Mouse (Mus musculus): ENCODE results near the gene Gm3591. TPM values are rescaled to one million over a fixed set of nuclear protein-coding genes. Genes with fewer than 3 reads are reported as not detected.
"Not testable (repeated sequence)": the region's sequence is repeated elsewhere in the genome, so short reads cannot be mapped to it uniquely, and the experiment has no call there.

Gm3591 gene
- 6.4 and 7.2 TPM in 2 replicates for polyA plus RNA-seq (2012; rRNA removed)

DNA sequence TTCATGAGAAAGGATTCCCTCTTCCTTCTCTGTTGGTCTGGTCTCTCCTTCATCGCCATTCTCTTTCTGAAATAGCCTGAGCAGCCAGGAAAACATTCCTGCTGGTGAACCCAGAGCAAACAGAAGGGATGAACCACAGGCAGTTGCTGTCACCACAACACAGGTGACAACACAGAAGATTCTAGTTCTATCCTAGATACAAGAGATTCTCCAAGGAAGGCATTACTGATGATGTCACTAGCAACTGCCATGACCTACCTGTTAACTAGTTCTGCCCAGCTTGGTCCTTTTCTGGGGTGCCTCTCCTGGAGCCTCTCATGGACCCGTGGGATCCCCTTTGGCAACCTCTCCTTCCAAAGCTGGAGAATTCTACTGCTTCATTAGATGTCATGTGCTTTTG lies at the start of gene Gm3591:
Gene Gm3591, minus strand, starts transcription at position 101 of the 400 bp plus-strand sequence.
- not testable (repeated sequence) for H3K27me3 ChIP-seq (ENCODE audit: control insufficient read depth, insufficient read depth, low read length); H3K4me3 ChIP-seq (ENCODE audit: control insufficient read depth, low read depth, low read length); H3K4me1 ChIP-seq (ENCODE audit: control insufficient read depth, insufficient read depth, low read length); H3K36me3 ChIP-seq (ENCODE audit: control insufficient read depth, insufficient read depth, low read length); H3K27ac ChIP-seq (ENCODE audit: control insufficient read depth, insufficient read depth, low read depth, low read length)

DNA sequence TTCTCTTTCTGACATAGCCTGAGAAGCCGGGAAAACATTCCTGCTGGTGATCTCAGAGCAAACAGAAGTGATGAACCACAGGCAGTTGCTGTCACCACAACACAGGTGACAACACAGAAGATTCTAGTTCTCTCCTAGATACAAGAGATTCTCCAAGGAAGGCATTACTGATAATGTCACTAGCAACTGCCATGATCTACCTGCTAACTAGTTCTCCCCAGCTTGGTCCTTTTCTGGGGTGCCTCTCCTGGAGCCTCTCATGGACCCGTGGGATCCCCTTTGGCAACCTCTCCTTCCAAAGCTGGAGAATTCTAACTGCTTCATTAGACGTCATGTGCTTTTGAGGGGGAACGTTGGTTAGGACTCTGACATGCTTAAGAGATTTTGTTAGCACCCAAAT lies 32.2 kb upstream of the Gm3591 start, which contains the start of gene Gm3594:
Gene Gm3594, minus strand, starts transcription at position 101 of the 400 bp plus-strand sequence.
- H3K27ac ChIP-seq (ENCODE audit: control insufficient read depth, insufficient read depth, low read depth, low read length); H3K36me3 ChIP-seq (ENCODE audit: control insufficient read depth, insufficient read depth, low read length); H3K27me3 ChIP-seq (ENCODE audit: control insufficient read depth, insufficient read depth, low read length); H3K4me1 ChIP-seq (ENCODE audit: control insufficient read depth, insufficient read depth, low read length); H3K4me3 ChIP-seq (ENCODE audit: control insufficient read depth, low read depth, low read length): not testable (repeated sequence)

DNA sequence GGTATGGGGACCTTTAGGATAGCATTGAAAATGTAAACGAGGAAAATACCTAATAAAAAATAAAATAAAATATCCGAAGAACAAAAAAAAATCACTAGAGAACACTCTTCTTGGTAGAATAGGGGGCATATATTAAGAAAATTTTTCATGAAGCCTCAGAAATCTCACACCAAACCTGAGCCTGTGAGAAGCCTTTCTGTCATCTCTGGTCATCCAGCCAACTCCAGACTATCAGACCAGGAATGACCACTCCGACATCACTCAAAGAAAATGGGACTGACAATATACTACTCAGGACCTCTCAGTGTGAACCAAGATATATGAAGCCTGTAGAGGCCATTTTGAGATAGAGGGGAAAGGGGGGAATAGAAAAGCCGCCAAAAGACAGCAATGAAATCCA lies 28.5 kb upstream of the Gm3591 start:
- not testable (repeated sequence) for H3K4me1 ChIP-seq (ENCODE audit: control insufficient read depth, insufficient read depth, low read length); H3K36me3 ChIP-seq (ENCODE audit: control insufficient read depth, insufficient read depth, low read length); H3K27me3 ChIP-seq (ENCODE audit: control insufficient read depth, insufficient read depth, low read length); H3K4me3 ChIP-seq (ENCODE audit: control insufficient read depth, low read depth, low read length); H3K27ac ChIP-seq (ENCODE audit: control insufficient read depth, insufficient read depth, low read depth, low read length)

DNA sequence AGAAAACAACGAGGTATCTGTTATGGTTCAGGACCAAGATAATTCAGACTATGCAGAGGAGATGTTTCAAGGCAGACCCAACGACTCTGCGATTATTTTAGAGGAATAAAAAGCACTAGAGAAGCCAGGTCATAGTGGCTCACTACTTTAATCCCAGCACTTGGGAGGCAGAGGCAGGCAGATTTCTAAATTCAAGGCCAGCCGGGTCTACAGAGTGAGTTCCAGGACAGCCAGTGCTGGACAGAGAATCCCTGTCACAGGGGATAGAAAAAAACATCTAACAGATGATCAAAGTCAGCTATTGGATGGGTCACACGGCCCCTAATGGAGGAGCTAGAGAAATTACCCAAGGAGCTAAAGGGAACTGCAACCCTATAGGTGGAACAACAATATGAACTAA lies 27.9 kb upstream of the Gm3591 start:
- H3K4me1 ChIP-seq (ENCODE audit: control insufficient read depth, insufficient read depth, low read length); H3K4me3 ChIP-seq (ENCODE audit: control insufficient read depth, low read depth, low read length); H3K27me3 ChIP-seq (ENCODE audit: control insufficient read depth, insufficient read depth, low read length); H3K36me3 ChIP-seq (ENCODE audit: control insufficient read depth, insufficient read depth, low read length); H3K27ac ChIP-seq (ENCODE audit: control insufficient read depth, insufficient read depth, low read depth, low read length): not testable (repeated sequence)

GRCm38 (mm10) chr14:6426766-6427165 lies 14.5 kb upstream of the Gm3591 start:
- H3K27ac ChIP-seq (ENCODE audit: control insufficient read depth, insufficient read depth, low read depth, low read length): not testable (repeated sequence)

GRCm38 (mm10) chr14:6426353-6426752 lies 14.1 kb upstream of the Gm3591 start:
- not testable (repeated sequence) for H3K4me1 ChIP-seq (ENCODE audit: control insufficient read depth, insufficient read depth, low read length); H3K4me3 ChIP-seq (ENCODE audit: control insufficient read depth, low read depth, low read length); H3K27me3 ChIP-seq (ENCODE audit: control insufficient read depth, insufficient read depth, low read length); H3K36me3 ChIP-seq (ENCODE audit: control insufficient read depth, insufficient read depth, low read length); H3K27ac ChIP-seq (ENCODE audit: control insufficient read depth, insufficient read depth, low read depth, low read length)

More at GRCm38 (mm10) chr14:6426766-6427165, 14.5 kb upstream of the Gm3591 start:
- not testable (repeated sequence) for H3K36me3 ChIP-seq (ENCODE audit: control insufficient read depth, insufficient read depth, low read length); H3K27me3 ChIP-seq (ENCODE audit: control insufficient read depth, insufficient read depth, low read length); H3K4me3 ChIP-seq (ENCODE audit: control insufficient read depth, low read depth, low read length); H3K4me1 ChIP-seq (ENCODE audit: control insufficient read depth, insufficient read depth, low read length)

- H3K27ac ChIP-seq (ENCODE audit: control insufficient read depth, insufficient read depth, low read depth, low read length); H3K36me3 ChIP-seq (ENCODE audit: control insufficient read depth, insufficient read depth, low read length); H3K4me3 ChIP-seq (ENCODE audit: control insufficient read depth, low read depth, low read length); H3K27me3 ChIP-seq (ENCODE audit: control insufficient read depth, insufficient read depth, low read length); H3K4me1 ChIP-seq (ENCODE audit: control insufficient read depth, insufficient read depth, low read length): not testable (repeated sequence)
Measured at GRCm38 (mm10) chr14:6390219-6390618, 22.1 kb downstream of the Gm3591 start, which contains the start of gene Gm16440. Gene Gm16440, minus strand, starts transcription at chr14:6390319.

Other genes starting within 250 kb of the Gm3591 start
- gene Gm21560, start 193.2 kb downstream of the Gm3591 start, polyA plus RNA-seq (2012; rRNA removed): 0.67 and 1.2 TPM in 2 replicates
- 4.9 and 7.9 TPM in 2 replicates for gene Gm3411, start 125.2 kb downstream of the Gm3591 start, polyA plus RNA-seq (2012; rRNA removed)
- 30.6 and 36.8 TPM in 2 replicates for gene Gm21103, start 107.6 kb downstream of the Gm3591 start, polyA plus RNA-seq (2012; rRNA removed)
- 8.6 and 10.2 TPM in 2 replicates for gene Gm3618, start 68.8 kb downstream of the Gm3591 start, polyA plus RNA-seq (2012; rRNA removed)
- 0.15 and 0.43 TPM in 2 replicates for gene Gm16440, start 22.2 kb downstream of the Gm3591 start, polyA plus RNA-seq (2012; rRNA removed)
- gene Gm3594, start 32.1 kb upstream of the Gm3591 start, polyA plus RNA-seq (2012; rRNA removed): 0.72 and 0.79 TPM in 2 replicates
- 0.52 and 0.99 TPM in 2 replicates for gene Gm8356, start 124.8 kb upstream of the Gm3591 start, polyA plus RNA-seq (2012; rRNA removed)
- gene Gm3629, start 178.1 kb upstream of the Gm3591 start, polyA plus RNA-seq (2012; rRNA removed): 1.8 and 2.1 TPM in 2 replicates
- 2.7 and 3.3 TPM in 2 replicates for gene Gm3460, start 209.9 kb upstream of the Gm3591 start, polyA plus RNA-seq (2012; rRNA removed)

Measured in testis, adult 2 months (tissue).